8 mouse cellular contexts compared by ENCODE assay signal in the genomic region with DNA sequence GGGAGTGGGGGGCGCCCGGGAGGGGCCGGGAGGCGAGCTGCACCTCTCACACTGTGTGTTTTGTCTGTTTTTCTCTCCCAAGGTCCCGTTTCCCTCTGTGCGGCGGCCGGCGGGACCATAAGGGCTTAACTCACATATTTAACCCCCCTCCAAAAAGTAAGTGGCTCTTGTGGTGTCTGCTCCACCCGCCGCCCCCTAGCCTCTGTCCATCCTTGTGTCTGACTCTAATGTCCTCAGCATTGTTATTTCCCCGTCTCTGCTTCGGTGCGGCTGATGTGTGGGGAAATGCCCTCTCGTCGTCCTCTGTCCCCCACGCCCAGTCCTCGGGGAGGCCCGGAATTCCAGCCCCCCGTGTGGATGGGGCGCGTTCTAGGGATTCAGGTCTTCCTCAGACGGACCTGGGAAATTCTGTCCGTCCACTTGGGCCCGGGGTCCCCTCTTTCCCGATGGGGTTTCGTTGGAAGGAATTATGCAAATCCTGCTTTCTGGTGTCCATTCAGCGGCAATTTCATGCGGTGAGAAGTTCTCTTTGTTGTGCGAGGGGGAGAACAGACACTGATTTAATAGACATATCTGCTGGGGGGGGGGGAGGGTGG. TPM values are rescaled to one million over a fixed set of nuclear protein-coding genes. Genes with fewer than 3 reads are reported as not detected.
DNase-seq lines count a peak whose midpoint lies in the region; ATAC-seq and TF ChIP-seq lines count a peak whose summit lies in the region.

No protein-coding gene starts in this region.

- intact Hi-C loops in gastrocnemius, postnatal 14 days (cut with DNase I; ENCODE audit: low total_unique reads) = no loop called here

- H3K9ac ChIP-seq in midbrain, embryonic 12.5 days (replicated peaks) = peak overlapping the region; percentile 94
- peak overlapping the region; percentile 91 for H3K9ac ChIP-seq in stomach, postnatal 0 days (ENCODE audit: low read length)

- peak; percentile 59 for ATAC-seq in midbrain, embryonic 12.5 days (ENCODE audit: low FRiP score, low read depth)
- ATAC-seq in stomach, postnatal 0 days (ENCODE audit: low FRiP score, low TSS enrichment) = peak; percentile 4; the same call in 1 of the 2 replicates

- peaks cover 25% of the 10 kb centered on the region for H3K4me1 ChIP-seq in midbrain, embryonic 12.5 days
- no peaks in the 10 kb centered on the region for H3K4me1 ChIP-seq in stomach, postnatal 0 days (replicated peaks; ENCODE audit: control insufficient read depth, insufficient read depth)

- H3K27ac ChIP-seq in midbrain, embryonic 12.5 days (replicated peaks) = peak overlapping the region; percentile 99
- peak overlapping the region; percentile 99 for H3K27ac ChIP-seq in stomach, postnatal 0 days (replicated peaks)

- H3K4me3 ChIP-seq in midbrain, embryonic 12.5 days = peak overlapping the region; percentile 96
- peak overlapping the region; percentile 94 for H3K4me3 ChIP-seq in stomach, postnatal 0 days (ENCODE audit: low read depth, low read length)

- TF ChIP-seq EP300 in stomach, postnatal 0 days (optimal IDR thresholded peaks at IDR 0.05) = no peak

- peak overlapping the region; percentile 73 for H3K4me2 ChIP-seq in midbrain, embryonic 12.5 days (replicated peaks)
- peak overlapping the region; percentile 89 for H3K4me2 ChIP-seq in stomach, postnatal 0 days (replicated peaks; ENCODE audit: low read depth)

- H3K27me3 ChIP-seq in midbrain, embryonic 12.5 days = 0 out of 2 replicates have a peak, but pooled peaks cover 5% of the 10 kb centered on the region
- H3K27me3 ChIP-seq in stomach, postnatal 0 days (ENCODE audit: control insufficient read depth, insufficient read depth, low read length) = no peaks in the 10 kb centered on the region

- H3K9me3 ChIP-seq in midbrain, embryonic 12.5 days = no peaks in the 10 kb centered on the region
- H3K9me3 ChIP-seq in stomach, postnatal 0 days (ENCODE audit: control insufficient read depth, low read length) = no peaks in the 10 kb centered on the region

- no peaks in the 10 kb centered on the region for H3K36me3 ChIP-seq in midbrain, embryonic 12.5 days
- no peaks in the 10 kb centered on the region for H3K36me3 ChIP-seq in stomach, postnatal 0 days (ENCODE audit: control insufficient read depth, insufficient read depth, low read length)

- no peak for TF ChIP-seq CTCF in stomach, postnatal 0 days (IDR thresholded peaks at IDR 0.05; ENCODE audit: low read depth)

- peak; percentile 65 for DNase-seq in cerebellum, adult 9-10 months
- DNase-seq in cerebellum, postnatal 25 days = no peak
- DNase-seq in urinary bladder, postnatal 25 days (ENCODE audit: low spot score) = peak; percentile 14
- no peak for DNase-seq in urinary bladder, adult 2 months (ENCODE audit: low spot score)
- DNase-seq in gastrocnemius, postnatal 14 days = peak; percentile 17
- DNase-seq in layer of hippocampus, postnatal 14 days (ENCODE audit: low spot score in 2 of 2) = peak; percentile 21 to 24
- DNase-seq in stomach, postnatal 0 days (ENCODE audit: low spot score) = peak; percentile 33

- under 1% methylated on average over 28 of the region's 30 CpGs for WGBS in midbrain, embryonic 12.5 days
- under 1% methylated on average over 30 of the region's 30 CpGs for WGBS in stomach, postnatal 0 days

RNA-seq across cellular contexts. Expression of a gene that starts 1.1 kb away (rescaled TPM):
- polyA plus RNA-seq in urinary bladder, adult 2 months (2012; rRNA removed) = 1.3 and 2.5 TPM in 2 replicates
- 10 to 100 TPM; 12.0 to 12.2 TPM for total RNA-seq in gastrocnemius, postnatal 14 days (2021)
- 10 to 100 TPM; 15.8 to 16.8 TPM for total RNA-seq in layer of hippocampus, postnatal 14 days (2021)
- 41.4 and 43.3 TPM in 2 replicates for polyA plus RNA-seq in midbrain, embryonic 12.5 days (2016; fragmentation: Nextera tagmentation; extraction: Ambion mirVana)
- 12.9 TPM in 2 replicates for polyA plus RNA-seq in stomach, postnatal 0 days (2015; fragmentation: Nextera tagmentation; extraction: Ambion mirVana)

Comparison
In these comparisons a context has a peak if more than half of its experiments do, and no peak if none do; other contexts are left out.
1. DNase-seq: peak in cerebellum, adult 9-10 months (single experiment), urinary bladder, postnatal 25 days (single experiment), gastrocnemius, postnatal 14 days (single experiment), layer of hippocampus, postnatal 14 days (2 of 2) and stomach, postnatal 0 days (single experiment); none in cerebellum, postnatal 25 days (0 of 2) and urinary bladder, adult 2 months (single experiment).